Mouse (Mus musculus) natural killer cell, adult 2 months (primary cell): Measurements from ENCODE around the gene Fahd2a.

Source experiments
- DNase-seq, 2 experiments: peaks; one replicate each; pipeline ENCODE4 v3.0.0; 2022; ENCODE audit warnings: low spot score in 2 of 2

Gene Fahd2a

GRCm38 (mm10) chr2:127444055-127444789 lies at the start of gene Fahd2a:
Gene Fahd2a, minus strand, starts transcription at chr2:127444565.
- DNase-seq, result peak; percentile 76 to 87

GRCm38 (mm10) chr2:127484476-127485170 lies 40.3 kb upstream of the Fahd2a start:
- DNase-seq, result peak; percentile 33 to 49

GRCm38 (mm10) chr2:127483001-127483400 lies 38.6 kb upstream of the Fahd2a start:
- no peak for DNase-seq

GRCm38 (mm10) chr2:127482533-127482911 lies 38.2 kb upstream of the Fahd2a start:
- DNase-seq, result peak; percentile 21 to 35

- no peak for DNase-seq
Observed at GRCm38 (mm10) chr2:127481841-127482532, 37.6 kb upstream of the Fahd2a start.

- no peak for DNase-seq
Observed at GRCm38 (mm10) chr2:127479763-127480162, 35.4 kb upstream of the Fahd2a start.

- no peak for DNase-seq
Observed at GRCm38 (mm10) chr2:127479210-127479609, 34.8 kb upstream of the Fahd2a start.

GRCm38 (mm10) chr2:127472279-127472678 lies 27.9 kb upstream of the Fahd2a start:
- DNase-seq, result no peak

GRCm38 (mm10) chr2:127471281-127471680 lies 26.9 kb upstream of the Fahd2a start:
- no peak for DNase-seq

GRCm38 (mm10) chr2:127470661-127471060 lies 26.3 kb upstream of the Fahd2a start:
- DNase-seq, result no peak

- no peak for DNase-seq
Observed at GRCm38 (mm10) chr2:127470183-127470582, 25.8 kb upstream of the Fahd2a start.

GRCm38 (mm10) chr2:127462314-127462713 lies 17.9 kb upstream of the Fahd2a start:
- DNase-seq, result peak; percentile 52 to 57

- no peak for DNase-seq
Observed at GRCm38 (mm10) chr2:127461351-127461750, 17.0 kb upstream of the Fahd2a start.

GRCm38 (mm10) chr2:127459341-127459740 lies 15.0 kb upstream of the Fahd2a start:
- no peak for DNase-seq

- DNase-seq, result peak; percentile 73 to 76
Observed at GRCm38 (mm10) chr2:127453764-127454163, 9.4 kb upstream of the Fahd2a start.

- DNase-seq, result no peak
Observed at GRCm38 (mm10) chr2:127453141-127453540, 8.8 kb upstream of the Fahd2a start.

- DNase-seq, result no peak
Observed at GRCm38 (mm10) chr2:127451748-127452147, 7.4 kb upstream of the Fahd2a start.

GRCm38 (mm10) chr2:127449691-127450090 lies 5.3 kb upstream of the Fahd2a start:
- no peak for DNase-seq

GRCm38 (mm10) chr2:127446847-127447246 lies 2.5 kb upstream of the Fahd2a start:
- DNase-seq, result no peak

GRCm38 (mm10) chr2:127437697-127438096 lies 6.7 kb downstream of the Fahd2a start:
- no peak for DNase-seq

GRCm38 (mm10) chr2:127435554-127435953 lies 8.8 kb downstream of the Fahd2a start:
- no peak for DNase-seq

GRCm38 (mm10) chr2:127435135-127435534 lies 9.2 kb downstream of the Fahd2a start:
- peak in 1 of 2 experiments; percentile 28 for DNase-seq
